Mouse (Mus musculus) hindbrain, embryonic 10.5 days (tissue): ENCODE data around the gene Gzmm. TPM values are rescaled to one million over a fixed set of nuclear protein-coding genes. Genes with fewer than 3 reads are reported as not detected.
"Not testable (repeated sequence)": the region's sequence is repeated elsewhere in the genome, so short reads cannot be mapped to it uniquely, and the experiment has no call there.

Experiments used
- DNase-seq: peaks from one replicate; pipeline ENCODE4 v3.0.0-alpha.2; 2017; ENCODE audit warnings: low spot score
- H3K27ac ChIP-seq: fragments of 300-500 bp; sonication (generic); 2 replicates; pipeline ENCODE4 v1.5.1; 2016; ENCODE audit warnings: mild to moderate bottlenecking, moderate library complexity
- H3K27me3 ChIP-seq: fragments of 300-500 bp; sonication (generic); 2 replicates; pipeline ENCODE4 v1.6.1; 2016; ENCODE audit warnings: mild to moderate bottlenecking; ENCODE audit not compliant: poor library complexity, insufficient read depth, severe bottlenecking
- H3K36me3 ChIP-seq: fragments of 300-500 bp; sonication (generic); 2 replicates; pipeline ENCODE4 v1.6.1; 2016; ENCODE audit warnings: mild to moderate bottlenecking, moderate library complexity
- H3K4me1 ChIP-seq: fragments of 300-500 bp; sonication (generic); replicated peaks from 2 replicates; pipeline ENCODE4 v1.6.1; 2016; ENCODE audit warnings: mild to moderate bottlenecking
- H3K4me3 ChIP-seq: fragments of 300-500 bp; sonication (generic); 2 replicates; pipeline ENCODE4 v1.5.1; 2016; ENCODE audit warnings: mild to moderate bottlenecking, moderate library complexity
- H3K9me3 ChIP-seq: fragments of 300-500 bp; sonication (generic); 2 replicates; pipeline ENCODE4 v1.6.1; 2016; ENCODE audit warnings: mild to moderate bottlenecking, moderate library complexity
- WGBS: fragments of 180-500 bp; shearing (Covaris S2); methylation state at CpG from one replicate; pipeline ENCODE4 v1.1.7; 2016; 5-methylcytosine and 5-hydroxymethylcytosine counted together
- polyA plus RNA-seq: library from polyadenylated mRNA; unstranded; fragments of >200 nt; fragmentation: Nextera tagmentation; extraction: Ambion mirVana; gene quantifications from 2 replicates; pipeline ENCODE4 v1.2.1, GENCODE M21; 2016

The Gzmm gene
- polyA plus RNA-seq, 1 experiment from 2014 or later: 0.75 TPM

- H3K4me1 ChIP-seq: peaks cover 20% of the 10 kb centered on the region
- 0 out of 2 replicates have a peak, but pooled peaks cover 3% of the 10 kb centered on the region for H3K36me3 ChIP-seq
- DNase-seq: no peak
- H3K27ac ChIP-seq: peak overlapping the region; percentile 69
- H3K4me3 ChIP-seq: no peak overlapping the region
- WGBS: 66% methylated on average over 9 of the region's 9 CpGs
- H3K9me3 ChIP-seq: peaks cover 5% of the 10 kb centered on the region; the same call in 1 of the 2 replicates
- no peaks in the 10 kb centered on the region for H3K27me3 ChIP-seq
These were observed 7.4 kb downstream of the Gzmm start for GRCm38 (mm10) chr10:79696129-79696651.

GRCm38 (mm10) chr10:79697916-79698315 is 9.1 kb downstream of the Gzmm start:
- Histone ChIP-seq H3K27ac (no peak overlapping the region), H3K27me3 (no peaks in the 10 kb centered on the region), H3K4me3 (no peak overlapping the region), H3K4me1 (peaks cover 27% of the 10 kb centered on the region), H3K36me3 (no peaks in the 10 kb centered on the region), H3K9me3 (no peaks in the 10 kb centered on the region)
- WGBS: 79% methylated on average over 6 of the region's 6 CpGs
- DNase-seq: no peak

- 96% methylated on average over 6 of the region's 6 CpGs for WGBS
- Histone ChIP-seq H3K4me1 (peaks cover 27% of the 10 kb centered on the region), H3K27me3 (no peaks in the 10 kb centered on the region), H3K4me3 (no peak overlapping the region), H3K36me3 (no peaks in the 10 kb centered on the region), H3K27ac (no peak overlapping the region), H3K9me3 (no peaks in the 10 kb centered on the region)
- no peak for DNase-seq
These were observed 9.6 kb downstream of the Gzmm start for GRCm38 (mm10) chr10:79698459-79698858.

GRCm38 (mm10) chr10:79700676-79701075 is 11.9 kb downstream of the Gzmm start:
- WGBS: 48% methylated on average over 7 of the region's 7 CpGs
- DNase-seq: no peak
- peaks cover 36% of the 10 kb centered on the region for H3K4me1 ChIP-seq
- no peaks in the 10 kb centered on the region for H3K9me3 ChIP-seq
- H3K27me3 ChIP-seq: no peaks in the 10 kb centered on the region
- H3K4me3 ChIP-seq: no peak overlapping the region
- H3K27ac ChIP-seq: peak overlapping the region; percentile 66
- H3K36me3 ChIP-seq: no peaks in the 10 kb centered on the region

GRCm38 (mm10) chr10:79701443-79702129 is 12.8 kb downstream of the Gzmm start:
- Histone ChIP-seq H3K4me3 (no peak overlapping the region), H3K4me1 (peaks cover 39% of the 10 kb centered on the region), H3K36me3 (peaks cover 9% of the 10 kb centered on the region), H3K27ac (peak overlapping the region; percentile 66), H3K9me3 (no peaks in the 10 kb centered on the region), H3K27me3 (no peaks in the 10 kb centered on the region)
- WGBS: 55% methylated on average over 10 of the region's 10 CpGs
- peak; percentile 47 for DNase-seq

GRCm38 (mm10) chr10:79702970-79703369 is 14.2 kb downstream of the Gzmm start:
- DNase-seq, H3K9me3 ChIP-seq, H3K4me3 ChIP-seq, H3K27me3 ChIP-seq, H3K27ac ChIP-seq: not testable (repeated sequence)
- H3K36me3 ChIP-seq: peaks cover 22% of the 10 kb centered on the region
- 86% methylated on average over 4 of the region's 4 CpGs for WGBS
- H3K4me1 ChIP-seq: peaks cover 52% of the 10 kb centered on the region

- peaks cover 28% of the 10 kb centered on the region for H3K36me3 ChIP-seq
- WGBS: 77% methylated on average over 10 of the region's 10 CpGs
- DNase-seq: no peak
These were observed 14.7 kb downstream of the Gzmm start for GRCm38 (mm10) chr10:79703541-79703940.

GRCm38 (mm10) chr10:79704065-79704969 is 15.5 kb downstream of the Gzmm start, which contains the start of gene Bsg:
Gene Bsg, plus strand, starts transcription at chr10:79704491.
- peak; percentile 99 for DNase-seq
- peaks cover 36% of the 10 kb centered on the region for H3K36me3 ChIP-seq
- under 1% methylated on average over 65 of the region's 65 CpGs for WGBS
- H3K27ac ChIP-seq: peak within 1 kb of the TSS; percentile 97
- H3K27me3 ChIP-seq: no peaks in the 10 kb centered on the region
- peaks cover 59% of the 10 kb centered on the region for H3K4me1 ChIP-seq
- peak within 1 kb of the TSS; percentile 87 for H3K4me3 ChIP-seq
- H3K9me3 ChIP-seq: no peaks in the 10 kb centered on the region

More at GRCm38 (mm10) chr10:79703541-79703940, 14.7 kb downstream of the Gzmm start:
- peaks cover 54% of the 10 kb centered on the region for H3K4me1 ChIP-seq
- no peaks in the 10 kb centered on the region for H3K9me3 ChIP-seq
- H3K27me3 ChIP-seq: no peaks in the 10 kb centered on the region
- peak overlapping the region; percentile 87 for H3K4me3 ChIP-seq
- peak overlapping the region; percentile 97 for H3K27ac ChIP-seq

GRCm38 (mm10) chr10:79704970-79705360 is 16.1 kb downstream of the Gzmm start:
- 8% methylated on average over 10 of the region's 10 CpGs for WGBS
- Histone ChIP-seq H3K27me3 (no peaks in the 10 kb centered on the region), H3K9me3 (no peaks in the 10 kb centered on the region), H3K4me1 (peaks cover 59% of the 10 kb centered on the region), H3K27ac (peak overlapping the region; percentile 97), H3K36me3 (peaks cover 42% of the 10 kb centered on the region), H3K4me3 (peak overlapping the region; percentile 87)
- no peak for DNase-seq

GRCm38 (mm10) chr10:79705951-79706350 is 17.1 kb downstream of the Gzmm start:
- Histone ChIP-seq H3K27ac (peak overlapping the region; percentile 97), H3K4me1 (peaks cover 55% of the 10 kb centered on the region), H3K27me3 (no peaks in the 10 kb centered on the region), H3K36me3 (peaks cover 52% of the 10 kb centered on the region), H3K9me3 (no peaks in the 10 kb centered on the region), H3K4me3 (peak overlapping the region; percentile 87)
- no peak for DNase-seq
- 83% methylated on average over 5 of the region's 5 CpGs for WGBS

- Histone ChIP-seq H3K4me1 (peaks cover 49% of the 10 kb centered on the region), H3K27ac (peak overlapping the region; percentile 97)
These were observed 17.7 kb downstream of the Gzmm start for GRCm38 (mm10) chr10:79706406-79707094.

GRCm38 (mm10) chr10:79707162-79707561 is 18.3 kb downstream of the Gzmm start:
- DNase-seq: no peak
- Histone ChIP-seq H3K36me3 (peaks cover 64% of the 10 kb centered on the region), H3K4me3 (peak overlapping the region; percentile 87), H3K4me1 (peaks cover 45% of the 10 kb centered on the region), H3K9me3 (no peaks in the 10 kb centered on the region), H3K27me3 (no peaks in the 10 kb centered on the region), H3K27ac (no peak overlapping the region)
- WGBS: 81% methylated on average over 1 of the region's 1 CpGs

More at GRCm38 (mm10) chr10:79706406-79707094, 17.7 kb downstream of the Gzmm start:
- H3K27me3 ChIP-seq: no peaks in the 10 kb centered on the region
- no peak for DNase-seq
- peaks cover 58% of the 10 kb centered on the region for H3K36me3 ChIP-seq
- H3K4me3 ChIP-seq: peak overlapping the region; percentile 87
- no peaks in the 10 kb centered on the region for H3K9me3 ChIP-seq
- WGBS: 82% methylated on average over 5 of the region's 5 CpGs
